Mouse (Mus musculus): ENCODE data around the gene Tmem135.

Gene Tmem135

DNA sequence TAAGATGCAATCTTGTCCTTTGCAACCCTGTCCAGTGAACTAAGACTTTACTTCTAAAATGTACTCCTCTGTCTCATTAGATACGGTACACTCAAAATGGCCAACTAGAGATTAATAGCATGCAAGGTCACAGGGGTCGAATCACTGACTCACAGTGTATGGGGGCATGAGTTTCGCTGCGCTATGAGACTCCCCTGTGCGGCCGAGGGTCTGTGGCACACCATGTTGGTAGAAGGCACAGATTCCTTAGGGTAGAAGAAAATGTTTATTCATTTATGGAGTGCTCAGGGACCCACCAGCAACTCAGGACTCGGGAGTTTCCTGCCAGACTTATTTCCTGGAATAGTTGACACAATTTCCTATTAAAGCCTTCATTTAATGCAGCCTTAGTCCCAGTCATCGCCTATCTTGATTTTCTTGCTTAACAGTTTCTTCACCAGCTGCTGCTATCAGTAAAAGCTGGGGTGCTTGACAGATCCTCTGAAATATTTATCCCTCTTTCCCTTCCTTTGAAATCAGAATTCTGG is 14.2 kb upstream of the Tmem135 start:
- DNase-seq (ENCODE audit: low read depth, low spot score), result no peak

DNA sequence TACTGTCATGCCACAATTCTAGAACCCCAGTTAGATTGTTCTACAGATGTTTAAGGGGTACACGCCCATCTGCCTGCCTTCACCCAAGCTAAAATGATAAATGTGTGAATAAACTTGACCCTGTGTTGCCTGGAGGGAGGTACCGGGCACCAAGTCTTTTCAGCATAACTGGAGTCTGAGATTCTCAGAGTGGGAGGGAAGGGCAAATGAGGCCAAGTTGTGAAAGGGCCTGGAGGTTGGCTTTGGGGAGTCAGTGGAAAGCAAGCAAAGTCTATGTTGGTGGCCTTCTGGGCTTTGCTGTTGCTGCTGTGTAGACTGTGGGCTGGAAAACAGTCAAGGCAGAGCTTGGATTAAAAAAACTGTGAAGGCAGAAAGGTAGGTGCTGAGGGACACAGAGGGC is 13.7 kb upstream of the Tmem135 start:
- DNase-seq (ENCODE audit: low read depth, low spot score), result no peak

DNA sequence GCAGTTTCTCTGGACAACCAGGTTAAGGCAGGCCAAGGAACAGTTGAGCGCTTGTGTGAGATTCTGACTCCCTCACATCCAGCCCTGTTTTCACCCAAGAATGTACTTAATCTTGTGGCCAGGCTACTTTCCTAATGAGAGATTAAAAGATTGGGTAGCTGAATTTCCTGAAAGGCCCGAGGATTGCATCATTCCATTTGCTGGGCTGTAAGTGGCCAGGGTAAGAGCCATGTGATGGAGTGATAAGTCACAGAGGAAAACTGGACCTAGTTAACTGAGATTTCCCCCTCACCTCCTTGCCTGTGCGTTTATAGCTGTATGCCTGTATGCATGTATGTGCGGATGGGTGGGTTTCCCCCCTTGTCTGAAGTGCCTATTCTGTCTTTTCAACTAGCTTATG is 12.0 kb upstream of the Tmem135 start:
- no peak for DNase-seq (ENCODE audit: low read depth, low spot score)

DNA sequence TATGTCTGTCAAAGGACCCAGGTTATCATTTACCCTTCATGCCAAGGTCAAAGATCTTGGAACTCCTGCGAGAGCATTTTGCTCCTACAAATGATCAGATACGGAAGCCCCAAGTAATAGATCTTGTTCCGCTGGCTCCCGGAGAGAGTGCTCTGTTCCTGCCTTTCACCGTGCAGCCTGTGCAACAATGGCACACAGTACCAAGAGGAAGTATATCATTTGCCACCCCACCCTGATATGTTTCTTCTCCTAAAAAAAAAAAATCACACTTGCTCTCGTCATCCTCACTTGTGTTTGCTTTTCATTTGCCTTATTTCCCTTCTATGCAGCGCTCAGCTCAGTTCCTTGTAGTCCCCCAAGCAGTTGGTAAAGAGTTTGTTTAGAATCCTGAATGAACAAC is 8.1 kb upstream of the Tmem135 start:
- DNase-seq (ENCODE audit: low read depth, low spot score), result no peak

DNA sequence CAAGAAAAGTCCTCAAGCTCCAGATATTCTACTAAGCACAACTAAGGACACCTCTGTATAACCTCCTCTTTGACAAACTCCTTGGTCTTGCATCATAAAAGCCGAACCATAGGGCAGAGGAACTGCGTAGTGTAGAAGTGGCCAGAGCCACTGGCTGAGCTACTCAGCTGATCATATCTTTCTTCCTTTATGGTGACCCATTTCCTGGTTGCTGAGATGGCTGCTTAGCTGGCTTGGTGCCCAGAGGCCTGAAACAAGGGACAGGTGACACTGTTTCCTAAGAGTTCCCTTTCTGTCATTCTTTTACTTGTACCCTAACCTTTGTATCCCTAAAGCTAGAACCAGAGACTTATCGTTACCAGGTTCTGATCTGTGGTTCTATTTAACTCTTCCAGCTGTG is 7.3 kb upstream of the Tmem135 start:
- DNase-seq (ENCODE audit: low read depth, low spot score), result peak; percentile 7

DNA sequence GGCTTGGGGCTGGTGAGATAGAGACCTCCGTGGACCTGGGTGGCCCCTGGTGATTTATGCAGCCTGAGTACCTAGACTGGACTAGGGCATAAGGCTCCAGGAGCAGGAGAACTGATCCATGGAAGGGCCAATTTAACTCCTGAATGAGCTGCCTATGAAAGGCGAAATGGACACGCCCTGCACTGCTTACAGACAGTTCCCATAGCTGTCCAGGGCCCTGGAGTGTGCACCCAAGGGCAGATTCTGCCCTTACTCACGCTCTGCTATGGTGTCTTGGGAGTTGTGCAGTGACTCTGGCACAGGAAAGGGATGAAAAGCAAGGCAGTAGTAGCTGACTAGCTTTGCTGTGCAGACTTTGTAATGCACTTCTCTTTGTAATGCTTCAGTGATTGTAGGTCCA is 6.3 kb upstream of the Tmem135 start:
- DNase-seq (ENCODE audit: low read depth, low spot score), result no peak

DNA sequence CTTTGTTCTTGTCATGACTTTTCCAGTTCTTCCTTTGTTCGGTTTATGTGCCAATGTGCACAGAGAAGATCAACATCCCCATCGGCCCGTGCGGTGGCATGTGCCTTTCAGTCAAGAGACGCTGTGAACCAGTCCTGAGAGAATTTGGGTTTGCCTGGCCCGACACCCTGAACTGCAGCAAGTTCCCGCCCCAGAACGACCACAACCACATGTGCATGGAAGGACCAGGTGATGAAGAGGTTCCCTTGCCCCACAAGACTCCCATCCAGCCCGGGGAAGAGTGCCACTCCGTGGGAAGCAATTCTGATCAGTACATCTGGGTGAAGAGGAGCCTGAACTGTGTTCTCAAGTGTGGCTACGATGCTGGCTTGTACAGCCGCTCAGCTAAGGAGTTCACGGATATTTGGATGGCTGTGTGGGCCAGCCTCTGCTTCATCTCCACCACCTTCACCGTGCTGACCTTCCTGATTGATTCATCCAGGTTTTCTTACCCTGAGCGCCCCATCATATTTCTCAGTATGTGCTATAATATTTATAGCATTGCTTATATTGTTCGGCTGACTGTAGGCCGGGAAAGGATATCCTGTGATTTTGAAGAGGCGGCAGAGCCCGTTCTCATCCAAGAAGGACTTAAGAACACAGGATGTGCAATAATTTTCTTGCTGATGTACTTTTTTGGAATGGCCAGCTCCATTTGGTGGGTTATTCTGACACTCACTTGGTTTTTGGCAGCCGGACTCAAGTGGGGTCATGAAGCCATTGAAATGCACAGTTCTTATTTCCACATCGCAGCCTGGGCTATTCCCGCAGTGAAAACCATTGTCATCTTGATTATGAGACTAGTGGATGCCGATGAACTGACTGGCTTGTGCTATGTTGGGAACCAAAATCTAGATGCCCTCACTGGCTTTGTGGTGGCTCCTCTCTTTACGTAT is 3.3 kb upstream of the Tmem135 start:
- no peak for DNase-seq (ENCODE audit: low read depth, low spot score)

DNA sequence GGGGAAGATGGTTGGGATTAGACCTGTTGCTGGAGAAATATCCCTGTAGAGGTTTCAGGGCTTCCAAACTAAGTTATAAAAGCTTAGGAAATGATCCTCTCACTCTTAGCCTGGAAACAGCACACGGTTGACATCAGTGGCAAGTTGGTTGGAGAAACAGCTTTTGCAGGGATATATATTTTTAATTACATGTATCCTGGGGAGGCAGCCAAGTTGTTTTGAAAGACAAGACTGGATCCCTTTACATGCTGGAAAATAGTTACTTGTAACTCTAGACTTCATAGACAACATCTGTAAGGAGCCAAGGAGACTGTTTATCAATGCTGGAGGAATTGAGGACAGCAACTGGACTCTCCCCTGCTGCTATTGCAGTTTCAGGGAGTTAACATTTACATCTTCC is 2.0 kb upstream of the Tmem135 start:
- DNase-seq (ENCODE audit: low read depth, low spot score), result no peak

DNA sequence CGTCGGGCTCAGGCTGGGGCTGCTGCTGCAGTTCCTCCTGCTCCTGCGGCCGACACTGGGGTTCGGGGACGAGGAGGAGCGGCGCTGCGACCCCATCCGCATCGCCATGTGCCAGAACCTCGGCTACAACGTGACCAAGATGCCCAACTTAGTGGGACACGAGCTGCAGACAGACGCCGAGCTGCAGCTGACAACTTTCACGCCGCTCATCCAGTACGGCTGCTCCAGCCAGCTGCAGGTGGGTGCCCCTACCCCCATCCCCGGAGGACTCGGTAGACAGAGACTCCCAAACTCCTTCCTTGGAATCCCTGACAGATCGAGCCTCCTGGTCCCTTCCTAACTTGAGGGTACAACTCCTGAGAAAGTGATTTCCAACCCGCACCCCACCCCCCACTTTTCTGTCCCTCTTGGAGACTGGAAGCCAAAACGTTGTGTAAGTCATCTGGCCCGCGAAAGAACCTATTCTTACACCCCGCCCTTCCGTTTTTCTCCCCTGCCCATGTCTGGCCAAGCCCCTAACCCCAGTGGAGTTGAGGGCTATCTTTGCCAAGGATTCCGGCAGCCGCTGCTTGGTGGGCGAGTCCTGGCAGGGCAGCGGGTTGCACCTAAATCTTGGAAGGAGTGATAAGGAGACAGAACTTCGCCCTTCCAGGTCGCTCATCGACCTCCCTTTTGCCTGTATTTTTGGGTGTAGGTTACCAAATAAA is 865 bp upstream of the Tmem135 start:
- DNase-seq (ENCODE audit: low read depth, low spot score), result peak; percentile 29

DNA sequence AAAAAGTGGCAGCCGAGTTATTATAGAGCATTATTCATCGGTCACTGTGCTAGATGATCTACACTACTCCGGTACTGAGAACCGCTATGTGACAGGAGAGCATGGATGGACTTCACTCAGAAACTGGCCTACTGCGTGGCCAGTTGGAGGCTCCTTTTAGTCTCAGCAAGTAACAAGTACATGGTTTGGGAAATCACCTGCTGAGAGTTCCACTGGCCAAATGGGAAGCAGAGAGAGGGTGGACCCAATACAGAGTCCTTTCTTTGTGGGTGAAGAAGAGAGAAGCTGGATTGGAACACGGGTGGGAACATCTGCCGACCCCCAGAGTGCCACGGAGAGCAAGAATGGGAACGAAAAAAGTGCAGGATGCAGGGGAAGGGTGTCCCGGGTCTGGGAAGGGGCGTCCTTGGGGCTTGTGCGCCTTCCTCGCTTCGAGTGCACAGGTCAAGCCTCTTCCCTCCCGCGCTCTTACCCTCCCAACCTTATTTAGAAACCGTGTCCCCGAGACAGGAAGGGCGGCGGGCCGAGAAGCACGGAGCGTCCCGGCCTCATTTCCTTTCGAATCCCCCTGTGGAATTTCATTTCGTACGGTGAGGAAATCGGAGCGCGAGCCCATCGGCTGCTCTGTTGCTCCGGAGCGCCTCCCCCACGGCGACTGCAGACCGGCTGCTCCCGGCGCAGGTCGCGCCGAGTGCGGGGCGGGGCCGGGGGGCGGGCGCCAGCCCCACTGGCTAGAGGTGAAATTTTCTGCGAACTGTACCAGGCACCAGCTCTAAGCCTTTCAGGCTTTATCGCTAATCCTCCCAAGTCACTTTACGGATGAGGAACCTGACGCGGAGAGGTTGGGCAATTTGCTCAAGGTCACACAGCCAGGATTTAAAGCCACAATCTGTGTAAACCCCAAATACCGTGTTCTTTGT is 709 bp downstream of the Tmem135 start:
- DNase-seq (ENCODE audit: low read depth, low spot score), result peak; percentile 58

DNA sequence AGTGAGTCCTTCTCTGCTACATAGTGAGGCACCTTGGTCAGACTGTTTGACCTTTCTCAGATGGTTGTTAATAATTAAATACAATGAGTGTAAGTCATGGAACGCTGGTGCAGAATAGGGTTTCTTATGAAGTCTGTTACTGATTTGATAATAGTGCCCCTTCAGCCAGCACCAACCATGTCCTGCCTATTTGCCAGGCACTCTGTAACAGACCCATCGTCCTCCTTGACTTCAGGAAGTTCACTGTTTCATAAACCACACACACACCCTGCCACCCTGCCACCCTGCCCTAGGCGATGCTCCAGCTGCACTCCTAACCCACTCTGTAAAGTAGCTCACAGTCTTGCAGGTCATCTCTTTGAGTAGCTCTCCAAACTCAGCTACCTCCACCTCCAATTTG is 2.1 kb downstream of the Tmem135 start:
- no peak for DNase-seq (ENCODE audit: low read depth, low spot score)

DNA sequence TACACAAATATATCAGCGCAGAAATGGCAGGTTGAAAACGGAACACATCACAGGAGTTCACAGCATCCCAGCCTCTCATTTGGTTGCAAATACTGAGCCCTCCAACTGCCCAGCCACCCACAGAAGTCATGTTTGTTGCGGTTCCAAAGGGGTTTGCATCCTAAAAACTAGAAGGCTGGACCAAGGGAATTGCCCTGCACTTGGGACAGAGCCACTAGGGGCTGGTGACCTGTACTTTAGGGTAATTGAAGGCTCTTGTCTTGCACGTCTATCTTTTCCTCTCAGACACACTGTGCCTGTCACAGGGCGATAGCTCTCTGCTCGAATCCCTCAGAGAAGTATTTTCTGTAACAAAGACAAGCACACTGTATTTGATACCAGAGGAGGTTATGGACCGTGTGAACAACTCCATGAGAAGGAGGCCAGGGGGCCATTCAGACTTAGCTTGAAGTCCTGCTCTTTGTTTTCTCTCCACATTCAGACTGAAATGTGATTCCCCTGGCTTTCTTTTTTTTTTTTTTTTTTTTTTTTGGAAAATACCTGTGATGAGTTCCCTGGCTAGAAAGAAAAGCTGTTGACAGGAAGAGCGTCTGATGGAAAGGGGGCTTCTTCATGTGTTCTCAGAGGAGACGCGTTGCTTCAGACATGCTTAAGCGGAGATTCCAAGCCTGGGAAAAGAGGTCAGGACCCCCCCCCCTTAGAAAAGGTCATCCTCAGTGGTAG is 2.7 kb downstream of the Tmem135 start:
- DNase-seq (ENCODE audit: low read depth, low spot score), result no peak

DNA sequence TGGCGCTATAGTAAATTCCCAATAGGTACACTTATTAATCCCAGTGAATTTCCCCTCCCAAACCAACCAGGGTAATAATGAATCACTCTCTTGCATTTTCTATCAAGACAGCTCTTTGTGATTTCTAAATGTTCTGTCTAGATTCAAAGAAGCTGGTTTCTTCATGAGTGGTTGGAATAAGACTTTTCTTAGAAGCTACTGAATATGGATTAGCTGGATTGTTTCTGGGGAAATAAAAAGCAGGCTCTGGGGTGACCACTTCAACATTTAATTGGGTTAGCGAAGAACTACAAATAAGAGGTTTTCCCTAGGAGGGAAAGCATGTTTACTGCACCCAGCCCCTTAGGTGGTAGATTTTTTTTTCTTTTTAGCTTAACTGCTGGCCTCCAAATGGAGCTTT is 3.3 kb downstream of the Tmem135 start:
- no peak for DNase-seq (ENCODE audit: low read depth, low spot score)

DNA sequence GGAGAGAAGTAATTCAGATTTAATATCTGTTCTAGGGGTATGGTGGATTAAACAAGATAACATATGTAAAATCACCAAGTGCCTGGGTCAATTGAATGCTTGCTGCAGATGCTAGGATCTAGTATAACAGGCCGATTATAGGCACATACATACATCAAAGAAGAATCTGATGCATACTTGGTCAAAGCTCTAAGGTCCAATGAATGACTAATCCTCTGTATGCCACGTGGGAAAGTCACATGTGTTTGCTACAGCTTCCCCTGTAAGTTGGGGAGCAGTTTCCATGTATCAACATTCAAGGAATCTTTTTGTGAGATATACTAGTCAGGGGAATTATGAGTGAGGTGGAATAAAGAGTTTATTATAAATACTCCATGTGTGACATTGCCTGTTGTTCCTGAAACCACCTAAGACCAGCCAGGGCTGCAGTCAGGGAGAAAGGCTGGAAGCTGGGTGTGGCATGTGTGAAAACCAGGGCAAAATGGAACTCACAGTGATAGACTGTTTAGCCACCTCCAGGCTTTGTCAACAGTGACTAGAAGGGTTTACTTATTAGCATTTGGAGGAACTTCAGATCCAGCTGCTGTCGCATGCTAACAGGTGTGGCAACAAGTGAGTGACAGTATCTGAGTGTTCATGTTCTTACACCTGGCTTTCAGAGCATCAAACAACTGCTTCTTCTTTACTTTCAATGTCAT is 6.0 kb downstream of the Tmem135 start:
- no peak for DNase-seq (ENCODE audit: low read depth, low spot score)

DNA sequence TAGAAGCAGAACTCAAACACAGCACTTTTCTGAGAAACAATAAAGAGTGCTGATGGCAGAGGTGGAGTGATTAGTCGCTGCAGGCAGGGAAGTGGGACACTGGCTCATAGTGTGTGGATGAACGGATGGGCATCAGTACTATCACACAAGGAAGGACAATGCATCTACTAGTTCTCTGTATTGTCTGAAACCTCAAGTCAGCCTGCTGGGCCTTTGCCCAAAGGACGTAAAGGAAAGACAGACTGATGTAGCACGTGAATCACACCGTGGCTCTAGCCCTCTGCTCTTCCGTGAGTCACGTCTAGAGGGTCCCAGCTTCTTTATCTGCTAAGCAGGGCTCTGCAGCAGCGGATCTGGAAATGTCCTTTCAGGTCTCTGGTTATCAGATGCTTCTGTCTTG is 7.6 kb downstream of the Tmem135 start:
- no peak for DNase-seq (ENCODE audit: low read depth, low spot score)

DNA sequence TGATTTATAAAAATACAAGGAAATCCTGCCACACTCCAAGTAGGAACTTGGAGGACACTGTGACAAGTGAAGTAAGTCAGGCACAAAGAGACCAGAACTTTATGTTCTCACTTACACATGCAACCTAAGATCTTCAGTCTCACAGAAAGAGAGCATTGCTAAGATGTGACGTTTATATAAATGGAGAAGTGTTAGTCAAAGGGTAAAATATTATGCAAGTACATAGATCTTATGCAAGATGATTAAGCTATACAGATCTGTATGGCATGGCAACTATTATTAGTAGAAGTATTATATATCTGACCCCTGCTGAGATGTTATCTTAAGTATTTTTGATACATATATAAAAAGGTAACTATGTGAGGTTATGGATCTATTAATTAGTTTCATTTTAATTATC is 8.6 kb downstream of the Tmem135 start:
- DNase-seq (ENCODE audit: low read depth, low spot score), result no peak

DNA sequence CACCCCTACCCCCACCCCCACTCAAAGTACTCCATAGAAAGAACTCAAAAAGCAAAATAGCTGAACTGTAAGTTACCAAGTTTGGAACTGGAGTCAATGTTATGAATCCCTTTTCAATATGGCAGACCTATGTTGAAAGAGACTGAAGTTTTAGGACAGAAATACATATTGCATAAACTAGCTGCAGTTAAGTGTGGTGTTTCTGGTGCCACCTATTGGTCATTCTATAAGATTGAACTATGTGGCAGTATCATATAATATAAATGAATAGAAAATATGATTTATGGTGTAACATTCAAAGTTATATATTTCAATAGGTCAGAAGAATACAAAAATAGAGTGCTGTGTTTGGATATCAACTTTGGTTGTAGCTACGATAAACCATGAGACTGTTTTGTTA is 11.2 kb downstream of the Tmem135 start:
- DNase-seq (ENCODE audit: low read depth, low spot score), result peak; percentile 34

DNA sequence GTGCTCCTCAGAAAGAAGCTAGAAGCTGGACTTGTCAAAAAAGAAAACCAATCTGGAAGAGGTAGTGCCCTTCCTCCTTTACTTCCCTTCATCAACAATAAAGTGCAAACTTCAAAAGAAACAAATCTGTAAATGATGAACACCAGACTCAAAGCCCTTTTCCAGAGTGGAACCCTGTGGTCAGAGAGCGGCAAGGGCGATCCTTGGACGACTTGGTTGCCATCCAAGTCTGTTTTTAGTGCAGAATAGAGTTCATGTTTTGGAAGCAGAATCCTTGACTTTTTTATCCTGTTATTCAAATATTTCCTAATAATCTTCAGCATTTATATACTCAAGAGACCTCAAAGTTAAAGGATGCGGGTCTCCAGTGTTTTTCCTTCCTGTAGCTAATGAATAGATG is 11.6 kb downstream of the Tmem135 start:
- DNase-seq (ENCODE audit: low read depth, low spot score), result no peak

DNA sequence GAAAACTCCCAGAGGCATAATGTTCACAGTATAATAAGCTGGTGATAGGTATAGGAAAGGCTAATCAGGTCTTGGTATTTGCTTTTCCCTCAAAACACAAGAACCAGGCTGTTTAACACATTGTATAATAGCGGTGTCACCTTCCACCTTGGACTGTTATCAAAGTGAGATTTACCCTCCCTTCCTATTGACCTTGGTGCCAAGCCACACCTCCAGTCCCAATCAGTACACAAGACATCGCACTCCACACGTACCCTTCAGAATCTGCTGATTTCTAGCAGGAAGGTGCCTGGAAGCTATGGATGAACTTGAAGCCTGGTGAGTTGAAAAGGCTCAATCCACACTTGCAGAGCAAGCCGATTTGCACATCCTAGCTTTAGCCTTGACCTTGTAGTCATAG is 12.2 kb downstream of the Tmem135 start:
- no peak for DNase-seq (ENCODE audit: low read depth, low spot score)

DNA sequence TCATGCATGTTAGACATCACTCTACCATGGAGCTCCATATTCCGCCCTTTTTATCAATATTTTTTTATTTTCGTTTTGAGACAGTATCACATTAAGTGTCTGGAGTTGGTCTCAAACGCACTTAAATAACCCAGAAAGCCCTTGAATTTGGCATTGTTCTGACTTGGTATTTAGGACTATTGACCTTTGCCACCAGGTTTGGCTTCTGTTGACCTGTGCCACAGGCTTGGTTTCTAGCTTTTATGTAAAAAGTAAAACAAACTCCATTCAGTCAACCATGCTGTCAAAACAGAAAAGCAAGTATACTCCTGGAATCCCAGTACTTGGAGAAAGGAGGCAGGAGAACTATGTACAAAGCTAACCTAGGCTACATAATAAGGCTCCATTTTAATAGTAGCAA is 12.7 kb downstream of the Tmem135 start:
- DNase-seq (ENCODE audit: low read depth, low spot score), result no peak

DNA sequence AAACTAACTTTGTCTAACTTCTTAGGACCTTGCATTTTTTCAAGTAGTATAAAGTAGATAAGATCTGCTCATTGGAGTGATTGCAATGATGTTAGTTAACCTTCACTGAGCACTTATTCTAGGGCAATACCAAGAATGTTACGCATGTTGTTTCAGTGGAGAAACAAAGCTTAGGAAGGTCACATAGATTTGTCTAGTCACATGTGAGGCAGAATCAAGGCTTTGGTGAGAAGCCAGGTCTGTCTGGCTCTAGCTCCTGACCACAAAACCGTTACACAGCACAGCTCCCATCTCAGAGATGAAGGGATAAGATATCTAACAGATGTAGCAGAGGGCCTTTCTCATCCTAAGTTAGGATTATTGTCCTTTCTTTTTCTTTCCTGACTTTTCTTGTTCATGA is 13.4 kb downstream of the Tmem135 start:
- no peak for DNase-seq (ENCODE audit: low read depth, low spot score)

Measured in CD4-positive, CD25-positive, alpha-beta regulatory T cell, adult 2 months (primary cell).